Mouse (Mus musculus) G1E (cell line): Measurements from ENCODE around the gene Ccdc102a. TPM values are rescaled to one million over a fixed set of nuclear protein-coding genes. Genes with fewer than 3 reads are reported as not detected.

ENCODE experiments used
- ATAC-seq: 2 replicates; pipeline ENCODE4 v1.8.0; 2016; ENCODE audit warnings: mild to moderate bottlenecking; ENCODE audit not compliant: insufficient number of reproducible peaks, poor library complexity, low FRiP score, severe bottlenecking; ENCODE audit errors: extremely low read depth
- DNase-seq: peaks from one replicate; pipeline ENCODE4 v3.0.0; 2012; ENCODE audit warnings: low spot score
- H3K27me3 ChIP-seq: 2 replicates; pipeline ENCODE4 v1.6.1; 2012; ENCODE audit warnings: mild to moderate bottlenecking, low read length, inconsistent platforms; ENCODE audit not compliant: insufficient read depth
- H3K36me3 ChIP-seq: replicated peaks from 2 replicates; pipeline ENCODE3; 2012; ENCODE audit warnings: mild to moderate bottlenecking, inconsistent platforms
- H3K4me1 ChIP-seq: 2 replicates; pipeline ENCODE4 v1.6.1; 2012; ENCODE audit warnings: low read depth, low read length, inconsistent platforms, mixed read lengths; ENCODE audit not compliant: insufficient read depth
- H3K4me3 ChIP-seq: 2 replicates; pipeline ENCODE4 v1.5.1; 2012; ENCODE audit warnings: low read depth, mild to moderate bottlenecking, inconsistent platforms, low read length, moderate library complexity, mixed read lengths
- H3K9me3 ChIP-seq: replicated peaks from 2 replicates; pipeline ENCODE4 v1.6.1; 2012; ENCODE audit warnings: inconsistent platforms
- CTCF ChIP-seq: IDR thresholded peaks from 2 replicates; pipeline ENCODE4 v1.5.1; 2012; ENCODE audit warnings: low read depth, low read length, inconsistent platforms, mixed read lengths
- GATA1 ChIP-seq: IDR thresholded peaks from 2 replicates; pipeline ENCODE4 v1.6.1; 2012; ENCODE audit warnings: borderline replicate concordance, low read length, inconsistent platforms, mixed read lengths
- GATA2 ChIP-seq: IDR thresholded peaks from 2 replicates; pipeline ENCODE4 v1.6.1; 2012; ENCODE audit warnings: low read depth, low read length, inconsistent platforms, borderline replicate concordance
- POLR2AphosphoS5 ChIP-seq: IDR thresholded peaks from 2 replicates; pipeline ENCODE4 v1.6.1; 2012; ENCODE audit warnings: low read depth, low read length, inconsistent platforms; ENCODE audit not compliant: insufficient replicate concordance
- TAL1 ChIP-seq: conservative IDR thresholded peaks from 2 replicates; pipeline ENCODE4 v1.6.1; 2012; ENCODE audit warnings: low read depth, low read length, inconsistent platforms, mixed read lengths
- polyA plus RNA-seq: library from polyadenylated mRNA; stranded (reverse); fragments of >175 nt; gene quantifications from 2 replicates; pipeline ENCODE4 v1.2.3, GENCODE M21; 2012
- total RNA-seq, 2 experiments: library from RNA; stranded (forward) in 1 of 2; stranded (reverse) in 1 of 2; fragments of 200-1000 nt in 1 of 2; fragments of >200 nt in 1 of 2; fragmentation: Nextera tagmentation in 1 of 2; gene quantifications; 2 replicates each; pipeline ENCODE4 v1.2.3; 2014 to 2017

The Ccdc102a gene
- total and polyA plus RNA-seq, 3 experiments, result 3.3 to 20.5 (median 5.5) TPM

DNA sequence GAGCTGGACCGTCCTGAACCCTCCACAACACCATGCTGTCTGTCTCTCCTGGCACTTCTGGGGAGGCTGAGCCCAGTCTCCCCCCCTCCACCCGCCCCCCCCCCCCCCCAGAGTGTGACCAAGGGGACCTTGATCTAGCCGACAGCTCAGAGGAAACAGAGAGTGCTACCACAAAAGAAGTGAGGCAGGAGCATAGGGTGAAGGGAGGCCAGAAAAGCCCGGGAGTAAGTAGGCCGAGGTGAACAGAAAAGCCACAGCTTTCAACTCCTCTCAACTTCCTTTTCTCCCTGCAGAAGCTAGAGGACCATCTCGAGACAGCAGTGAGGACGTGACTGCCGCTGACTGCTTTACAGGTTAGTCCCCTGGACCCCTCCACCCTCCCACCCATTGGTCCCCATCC is 5.5 kb upstream of the Ccdc102a start, which contains the start of gene Adgrg5:
Adgrg5 (plus strand) TSS at position 290 of the 400 bp plus-strand sequence.
- ATAC-seq, result no peak
- H3K4me3 ChIP-seq, result peak within 1 kb of the TSS; percentile 65; the same call in 1 of the 2 replicates
- no peaks in the 10 kb centered on the region for H3K36me3 ChIP-seq
- TF ChIP-seq POLR2AphosphoS5, result no peak
- TF ChIP-seq GATA1, result no peak
- TF ChIP-seq TAL1, result no peak
- no peak for TF ChIP-seq CTCF
- no peak for TF ChIP-seq GATA2
- H3K4me1 ChIP-seq, result peaks cover 73% of the 10 kb centered on the region
- H3K9me3 ChIP-seq, result no peaks in the 10 kb centered on the region
- H3K27me3 ChIP-seq, result no peaks in the 10 kb centered on the region
- DNase-seq, result peak; percentile 52

- peaks cover 77% of the 10 kb centered on the region for H3K4me1 ChIP-seq
- TF ChIP-seq POLR2AphosphoS5 (no peak), TAL1 (peak; percentile 70)
- DNase-seq (peak; percentile 85), ATAC-seq (peak; percentile 78)
- peak overlapping the region; percentile 65; the same call in 1 of the 2 replicates for H3K4me3 ChIP-seq
- H3K36me3 ChIP-seq, result no peaks in the 10 kb centered on the region
- no peaks in the 10 kb centered on the region for H3K27me3 ChIP-seq
- no peaks in the 10 kb centered on the region for H3K9me3 ChIP-seq
Observed at GRCm38 (mm10) chr8:94922602-94923001, 4.7 kb upstream of the Ccdc102a start.

DNA sequence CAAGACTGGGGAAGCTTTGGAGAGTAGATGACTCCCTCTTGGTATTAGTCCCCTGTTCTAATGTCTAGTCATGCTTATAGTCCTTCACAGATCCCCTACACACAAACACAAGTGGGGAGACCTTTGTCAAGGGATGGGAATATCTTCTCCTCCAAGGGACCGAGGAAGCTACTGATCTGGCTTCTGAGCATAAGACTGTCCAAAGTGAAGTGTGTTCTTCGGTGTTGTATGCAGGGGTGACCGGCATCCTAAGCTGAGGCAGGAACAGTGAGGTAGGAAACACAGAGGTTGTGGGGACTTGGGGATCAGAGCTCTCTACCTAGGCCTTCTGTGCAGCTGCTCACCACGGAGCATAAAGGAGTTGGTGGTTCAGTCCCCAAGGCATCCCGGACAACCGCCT is 4.3 kb upstream of the Ccdc102a start:
- peaks cover 80% of the 10 kb centered on the region for H3K4me1 ChIP-seq
- H3K36me3 ChIP-seq, result no peaks in the 10 kb centered on the region
- TF ChIP-seq GATA2 (no peak), POLR2AphosphoS5 (no peak), GATA1 (no peak)
- no peaks in the 10 kb centered on the region for H3K9me3 ChIP-seq
- peak overlapping the region; percentile 65; the same call in 1 of the 2 replicates for H3K4me3 ChIP-seq
- DNase-seq (no peak), ATAC-seq (no peak)
- H3K27me3 ChIP-seq, result no peaks in the 10 kb centered on the region

DNA sequence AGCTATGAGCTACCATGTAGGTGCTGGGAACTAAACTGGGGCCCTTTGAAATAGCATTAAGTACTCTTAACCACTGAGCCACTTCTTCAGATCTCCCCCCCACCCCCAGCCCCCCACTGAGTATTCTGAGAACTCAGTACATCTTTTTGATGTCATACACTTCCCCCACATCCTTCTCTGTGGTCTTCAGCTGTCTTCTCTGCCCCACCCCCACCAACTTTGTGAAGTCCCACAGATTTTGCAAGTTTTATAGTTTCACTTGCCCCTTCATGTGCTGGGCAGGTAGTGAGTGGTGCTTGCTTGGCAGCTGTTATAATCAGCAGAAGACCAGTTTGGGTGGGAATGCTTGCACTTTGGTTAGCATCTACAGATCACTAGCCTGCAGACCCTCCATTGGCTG is 1.4 kb upstream of the Ccdc102a start:
- no peak for TF ChIP-seq CTCF
- TF ChIP-seq GATA1, result no peak
- TF ChIP-seq TAL1, result no peak
- no peak for TF ChIP-seq POLR2AphosphoS5
- TF ChIP-seq GATA2, result no peak
- Histone ChIP-seq H3K27me3 (no peaks in the 10 kb centered on the region), H3K9me3 (no peaks in the 10 kb centered on the region), H3K4me3 (no peak overlapping the region), H3K36me3 (peaks cover 15% of the 10 kb centered on the region), H3K4me1 (peaks cover 92% of the 10 kb centered on the region)
- ATAC-seq (no peak), DNase-seq (no peak)

DNA sequence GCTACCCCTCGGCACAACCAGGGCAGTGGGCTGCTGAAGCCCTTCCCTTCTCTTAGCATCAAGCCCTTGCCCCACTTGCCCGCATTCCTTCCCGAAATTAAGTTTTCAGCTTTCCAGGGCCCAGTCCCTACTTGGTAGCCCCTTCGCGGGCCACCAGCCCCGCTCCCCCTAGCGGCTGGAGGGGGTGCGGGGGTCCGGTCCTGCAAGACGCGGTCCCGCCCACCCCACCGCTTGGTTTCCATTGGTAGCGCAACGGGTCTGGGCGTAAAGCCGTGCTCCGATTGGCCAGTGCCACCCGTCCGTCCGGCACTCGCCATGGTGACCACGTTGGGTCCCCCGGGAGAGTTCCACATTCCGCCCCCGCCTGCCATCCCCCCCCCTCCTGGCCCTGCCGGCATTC is 546 bp downstream of the Ccdc102a start:
- peak; percentile 98 for DNase-seq
- Histone ChIP-seq H3K36me3 (peaks cover 34% of the 10 kb centered on the region), H3K27me3 (no peaks in the 10 kb centered on the region), H3K9me3 (peaks cover 10% of the 10 kb centered on the region), H3K4me3 (peak overlapping the region; percentile 79), H3K4me1 (peaks cover 76% of the 10 kb centered on the region)
- peak; percentile 78 for ATAC-seq
- no peak for TF ChIP-seq GATA1
- TF ChIP-seq TAL1, result no peak
- TF ChIP-seq GATA2, result no peak
- peak; percentile 59 for TF ChIP-seq CTCF
- TF ChIP-seq POLR2AphosphoS5, result no peak

- H3K36me3 ChIP-seq, result peaks cover 38% of the 10 kb centered on the region
- no peaks in the 10 kb centered on the region for H3K27me3 ChIP-seq
- ATAC-seq, result no peak
- H3K9me3 ChIP-seq, result peaks cover 10% of the 10 kb centered on the region
- no peak for DNase-seq
- no peak for TF ChIP-seq GATA2
- TF ChIP-seq CTCF, result no peak
- no peak for TF ChIP-seq TAL1
- TF ChIP-seq GATA1, result no peak
- no peak for TF ChIP-seq POLR2AphosphoS5
- peaks cover 74% of the 10 kb centered on the region for H3K4me1 ChIP-seq
- H3K4me3 ChIP-seq, result peak overlapping the region; percentile 79
Observed at GRCm38 (mm10) chr8:94916960-94917324, 956 bp downstream of the Ccdc102a start.
